Mouse (Mus musculus) kidney, postnatal 4 days (tissue): ENCODE data around the gene Smarcd1.

ENCODE experiments used
- DNase-seq, 2 experiments: peaks; one replicate each; pipeline ENCODE4 v3.0.0; 2021; ENCODE audit warnings: mixed read lengths in 2 of 2

Gene Smarcd1

DNA sequence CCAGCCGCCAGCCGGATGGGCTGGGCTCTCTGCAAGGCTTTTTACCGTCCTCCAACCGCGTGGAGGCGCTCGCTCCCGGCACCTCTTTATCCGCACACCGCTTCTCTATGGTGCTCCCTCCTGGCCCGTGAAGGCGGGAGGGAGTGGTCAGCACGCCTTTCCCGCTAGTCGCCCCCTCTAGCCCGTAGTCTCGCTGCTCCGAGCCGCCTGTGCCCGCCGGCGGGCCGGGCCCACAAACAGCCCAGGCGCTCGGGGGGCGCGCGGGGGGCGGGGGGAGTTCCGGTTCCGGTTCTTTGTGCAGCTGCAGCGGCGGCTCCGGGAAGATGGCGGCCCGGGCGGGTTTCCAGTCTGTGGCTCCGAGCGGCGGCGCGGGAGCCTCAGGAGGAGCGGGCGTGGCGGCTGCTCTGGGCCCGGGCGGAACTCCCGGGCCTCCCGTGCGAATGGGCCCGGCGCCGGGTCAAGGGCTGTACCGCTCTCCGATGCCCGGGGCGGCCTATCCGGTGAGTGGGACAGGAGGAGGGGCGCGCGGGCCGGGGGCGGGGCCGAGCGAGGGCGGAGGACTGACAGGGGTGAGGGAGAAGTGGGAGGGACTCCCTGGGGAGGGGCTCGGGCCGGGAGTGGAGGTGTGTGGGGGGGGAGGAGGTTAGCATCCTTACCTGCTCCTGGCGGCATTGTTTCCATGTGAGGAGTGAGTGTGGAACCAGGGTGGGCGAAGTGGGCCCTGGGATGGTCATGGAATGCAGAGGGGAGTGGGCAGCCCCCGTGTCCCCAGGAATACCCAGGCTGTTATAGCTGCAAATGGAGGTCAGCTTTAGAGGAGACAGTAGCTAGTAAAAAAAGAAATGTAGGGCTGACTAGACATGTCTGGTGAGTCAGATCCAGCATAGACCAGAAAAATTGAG, at the start of gene Smarcd1:
Smarcd1 (plus strand) TSS at position 131 of the 902 bp plus-strand sequence.
- DNase-seq: peak; percentile 97 to 98

DNA sequence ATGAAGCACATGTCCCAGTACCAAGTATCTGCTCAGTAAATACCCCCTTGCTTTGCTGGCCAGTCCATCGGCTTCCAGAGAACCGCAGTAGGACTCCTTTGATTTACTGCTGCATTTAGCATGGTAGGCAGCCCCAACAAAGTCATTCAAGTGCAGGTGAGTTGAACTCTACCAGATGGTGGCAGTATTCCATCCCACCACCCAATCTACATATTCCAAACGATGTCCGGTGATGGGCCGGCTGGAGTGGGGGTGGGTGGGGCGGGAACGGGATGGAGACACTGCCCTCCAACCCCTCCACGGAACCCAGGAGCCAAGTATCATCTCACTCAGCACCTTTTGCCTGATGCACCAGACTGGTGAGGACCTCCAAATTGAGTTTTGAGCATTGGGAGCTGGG, 48.6 kb upstream of the Smarcd1 start:
- peak in 1 of 2 experiments; percentile 51 for DNase-seq

DNA sequence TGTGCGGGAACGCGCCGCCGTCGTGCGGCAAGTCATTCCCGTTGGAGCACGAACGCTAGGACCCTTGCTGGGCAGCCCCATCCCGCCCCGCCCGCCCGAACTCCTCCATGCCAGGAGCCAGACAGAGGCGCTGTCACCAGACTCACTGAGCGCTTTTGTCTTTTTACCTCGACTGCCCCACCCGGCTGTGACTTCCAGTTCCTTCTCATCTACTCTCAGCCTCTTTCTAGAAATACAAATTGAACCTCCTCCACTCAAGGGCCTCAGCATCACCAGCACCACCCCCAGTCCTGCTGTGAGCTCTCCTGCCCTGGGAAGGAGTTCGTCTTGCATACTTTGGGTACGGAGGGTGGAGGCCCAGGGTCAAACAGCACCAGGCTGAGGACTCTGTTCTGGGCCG, 48.1 kb upstream of the Smarcd1 start:
- no peak for DNase-seq

DNA sequence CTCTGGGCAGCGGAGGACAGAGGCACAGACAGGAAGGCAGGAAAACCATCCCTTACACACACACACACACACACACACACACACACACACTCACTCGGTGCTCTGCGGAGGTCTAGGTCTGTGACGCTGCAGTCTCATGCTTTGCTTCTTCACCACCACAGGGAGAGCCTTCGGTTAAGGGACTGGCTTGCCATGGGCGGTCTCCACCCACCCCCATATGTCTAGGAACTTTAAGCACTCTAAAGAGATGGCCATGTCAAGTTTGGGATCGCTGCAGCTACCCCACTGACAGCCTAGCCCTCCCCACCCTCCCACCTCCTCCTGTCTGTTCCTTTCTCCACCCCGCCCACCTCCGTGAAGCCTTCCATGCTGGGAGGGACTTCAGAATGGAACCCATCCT, 46.0 kb upstream of the Smarcd1 start:
- no peak for DNase-seq

DNA sequence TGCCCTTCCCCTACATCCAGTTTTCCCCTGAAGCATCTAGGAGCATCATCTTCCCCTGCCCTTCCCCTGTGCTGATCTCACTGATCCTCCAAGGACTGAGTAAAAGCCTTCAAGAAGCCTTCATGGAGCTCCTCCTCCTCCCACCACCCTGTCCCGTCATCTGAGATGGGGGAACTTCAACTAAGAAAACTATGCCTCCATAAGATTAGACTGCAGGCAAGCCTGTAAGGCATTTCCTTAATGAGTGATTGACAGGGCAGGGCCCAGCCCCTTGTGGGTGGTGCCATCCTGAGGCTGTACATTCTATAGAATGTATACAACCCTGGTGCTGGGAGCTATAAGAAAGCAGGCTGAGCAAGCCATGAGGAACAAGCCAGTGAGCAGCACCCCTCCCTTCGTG, 43.5 kb upstream of the Smarcd1 start:
- DNase-seq: no peak

DNA sequence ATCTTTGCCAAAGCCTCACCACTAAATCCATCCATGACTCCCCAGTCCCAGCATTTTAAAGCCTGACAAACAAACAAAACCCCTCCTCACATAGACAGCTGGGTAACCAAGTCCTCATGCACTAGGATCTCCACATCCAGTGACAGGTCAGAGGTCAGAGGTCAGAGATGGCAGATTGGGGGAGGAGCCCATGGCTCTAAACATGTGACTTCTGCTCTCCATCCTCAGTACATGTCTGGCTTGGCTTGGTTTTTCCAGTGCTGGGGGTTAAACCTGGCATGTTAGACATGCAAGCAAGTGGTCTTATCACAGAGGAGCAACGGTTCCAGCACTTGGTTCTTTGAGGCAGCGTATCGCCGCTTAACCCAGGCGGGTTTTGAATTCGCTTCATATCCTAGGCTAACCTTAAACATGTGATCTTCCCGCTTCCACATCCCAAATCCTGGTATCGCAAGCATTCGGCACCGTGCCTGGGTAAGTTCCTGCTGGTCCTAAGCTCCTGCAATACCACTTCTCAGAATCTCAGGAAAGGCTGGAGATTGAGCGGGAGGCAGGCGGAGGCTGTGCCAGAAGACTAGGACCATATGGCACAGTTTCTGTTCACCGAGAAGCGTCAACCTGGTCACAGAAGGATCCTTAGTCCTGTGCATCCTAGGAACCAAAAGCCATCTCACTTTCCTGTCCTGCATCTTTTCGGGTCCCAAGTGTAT, 40.7 kb upstream of the Smarcd1 start:
- no peak for DNase-seq

DNA sequence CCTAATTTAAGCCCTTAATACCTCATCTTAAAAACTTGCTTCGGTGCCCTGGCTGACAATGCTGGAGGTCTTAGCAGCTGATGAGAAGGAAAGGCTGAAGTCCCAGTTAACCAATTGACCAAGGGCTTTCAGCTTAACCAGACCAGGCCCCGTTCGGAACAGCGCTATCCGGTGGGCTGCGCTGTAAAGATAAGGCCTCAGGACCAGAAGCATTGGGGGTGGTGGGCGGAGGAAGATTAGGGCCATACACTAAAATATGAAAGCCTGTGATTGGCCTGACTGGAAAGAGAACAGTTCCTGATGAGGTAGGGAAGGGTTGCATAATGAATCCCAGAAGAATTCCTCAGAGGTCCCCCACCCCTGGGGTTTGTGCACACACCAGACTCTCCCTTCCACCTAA, 39.6 kb upstream of the Smarcd1 start:
- no peak for DNase-seq

DNA sequence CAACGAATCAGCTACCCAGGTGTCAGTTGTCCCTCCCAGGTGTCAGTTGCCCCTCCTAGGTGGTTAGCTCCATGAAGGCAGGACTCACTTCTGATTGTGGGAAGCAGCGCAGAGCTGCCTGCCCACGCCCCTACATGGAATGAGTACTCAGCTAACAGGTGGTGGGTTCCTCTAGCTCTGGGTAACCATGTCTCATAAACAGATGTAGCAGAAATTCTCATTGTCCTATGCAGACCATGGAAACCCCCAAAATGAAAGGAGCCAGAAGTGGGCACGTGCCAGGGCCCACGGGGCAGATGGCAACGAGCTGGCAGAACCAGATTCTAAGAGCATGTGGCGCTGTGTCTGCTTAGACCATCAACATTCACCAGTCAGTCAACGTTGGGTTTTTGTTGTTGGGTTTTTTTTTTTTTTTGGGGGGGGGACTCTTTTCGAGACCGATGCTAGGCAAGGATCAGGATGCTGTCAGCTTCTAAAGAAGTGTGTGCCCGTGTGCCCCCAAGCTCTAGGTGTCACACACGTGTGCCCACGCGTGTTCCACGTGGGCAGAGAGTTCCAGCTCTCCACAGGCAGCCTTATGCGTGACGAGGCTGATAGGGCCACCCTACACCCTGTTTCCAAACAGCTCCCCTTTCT, 37.8 kb upstream of the Smarcd1 start:
- no peak for DNase-seq

DNA sequence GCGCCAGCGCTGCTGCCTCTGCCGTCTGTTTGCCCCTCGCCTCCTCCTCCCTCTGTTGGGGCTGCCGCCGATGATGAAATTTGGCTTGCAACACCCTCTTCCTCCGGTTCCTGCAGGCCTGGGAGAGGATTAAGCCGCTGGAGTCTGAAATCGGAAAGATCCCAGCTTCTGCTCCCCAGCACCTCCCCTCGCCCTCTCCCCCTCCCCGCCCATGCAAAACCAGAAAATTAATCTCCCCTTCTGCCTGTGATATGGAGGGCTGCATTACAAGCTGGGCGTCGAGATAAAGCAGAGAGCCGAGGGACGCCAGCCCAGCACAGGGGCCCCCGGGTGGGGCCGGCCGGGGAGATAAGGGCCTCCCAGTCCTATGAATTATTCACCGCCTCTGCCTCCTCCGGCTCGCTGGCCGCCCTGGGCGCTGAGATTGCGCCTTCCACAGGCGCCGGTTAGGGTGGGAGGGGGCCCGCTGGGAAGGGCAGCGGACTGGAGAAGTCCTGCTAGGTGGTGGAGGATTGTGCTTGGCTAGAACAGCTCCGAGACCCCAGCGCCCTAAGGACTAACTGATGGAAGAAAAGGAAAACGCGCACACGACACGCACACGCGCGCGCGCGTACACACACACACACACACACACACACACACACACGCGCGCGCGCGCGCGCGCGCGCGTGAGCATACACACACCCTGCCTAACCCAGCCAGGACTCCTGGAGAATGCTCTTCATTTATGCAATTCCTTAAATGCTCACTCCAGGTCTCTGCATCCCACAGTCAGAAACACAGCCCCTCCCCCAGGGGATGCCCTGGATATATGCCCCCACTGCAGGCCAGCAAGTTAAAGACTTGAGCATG, 37.1 kb upstream of the Smarcd1 start:
- DNase-seq: peak; percentile 54 to 66

DNA sequence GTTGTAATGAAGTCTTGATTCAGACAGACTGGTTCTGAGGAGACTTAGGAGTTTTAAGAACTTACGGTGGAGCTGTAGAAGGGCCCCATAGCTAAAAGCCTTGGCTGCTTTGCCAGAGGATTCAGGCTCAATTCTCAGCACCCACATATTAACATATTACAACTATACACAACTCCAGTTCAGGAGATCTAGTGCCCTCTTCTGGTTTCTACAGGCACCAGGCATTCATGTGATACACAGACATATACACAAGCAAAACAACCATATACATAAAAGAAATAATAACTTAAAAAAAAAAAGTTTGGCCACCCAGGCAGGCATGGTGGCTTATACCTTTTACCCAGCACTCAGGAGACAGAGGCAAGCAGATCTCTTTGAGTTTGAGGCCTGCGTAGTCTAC, 34.4 kb upstream of the Smarcd1 start:
- DNase-seq: no peak

DNA sequence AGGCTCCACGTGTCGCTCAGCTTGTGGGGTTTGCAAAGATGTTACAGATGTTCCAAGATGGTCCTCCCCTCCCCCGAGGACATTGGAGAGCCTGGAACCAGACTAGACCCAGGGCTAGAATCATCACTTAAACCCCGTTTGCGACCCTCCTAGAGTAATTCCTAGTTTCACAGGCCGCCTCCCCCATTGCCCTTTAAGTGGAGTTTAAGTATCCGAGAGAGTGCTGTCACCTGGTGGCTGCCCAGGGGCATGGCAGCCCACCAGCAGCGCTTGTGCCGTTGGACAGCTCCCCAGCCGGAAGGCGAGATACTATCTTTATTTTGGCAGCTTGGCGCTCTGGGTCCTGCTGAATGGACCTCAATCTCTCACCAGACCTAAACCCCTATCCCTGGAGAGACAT, 33.0 kb upstream of the Smarcd1 start:
- DNase-seq: peak; percentile 86 to 90

DNA sequence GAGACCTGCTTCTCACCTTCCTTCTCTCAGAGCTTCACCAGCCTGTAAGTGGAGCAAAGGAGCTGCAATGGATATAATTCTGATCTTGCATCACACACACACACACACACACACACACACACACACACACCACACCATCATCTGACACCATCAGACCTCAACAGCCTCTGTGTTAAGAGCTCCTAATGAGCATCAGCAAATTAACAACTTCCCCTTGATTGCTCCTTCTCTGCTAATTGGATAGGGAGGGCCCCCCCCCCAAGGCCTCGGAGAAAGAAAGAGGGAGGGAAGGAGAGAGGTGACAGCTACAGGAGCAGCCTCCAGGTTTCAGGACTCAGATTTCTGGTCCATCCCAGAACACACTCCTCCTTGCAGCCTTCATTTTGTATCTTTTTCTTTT, 32.5 kb upstream of the Smarcd1 start:
- no peak for DNase-seq

DNA sequence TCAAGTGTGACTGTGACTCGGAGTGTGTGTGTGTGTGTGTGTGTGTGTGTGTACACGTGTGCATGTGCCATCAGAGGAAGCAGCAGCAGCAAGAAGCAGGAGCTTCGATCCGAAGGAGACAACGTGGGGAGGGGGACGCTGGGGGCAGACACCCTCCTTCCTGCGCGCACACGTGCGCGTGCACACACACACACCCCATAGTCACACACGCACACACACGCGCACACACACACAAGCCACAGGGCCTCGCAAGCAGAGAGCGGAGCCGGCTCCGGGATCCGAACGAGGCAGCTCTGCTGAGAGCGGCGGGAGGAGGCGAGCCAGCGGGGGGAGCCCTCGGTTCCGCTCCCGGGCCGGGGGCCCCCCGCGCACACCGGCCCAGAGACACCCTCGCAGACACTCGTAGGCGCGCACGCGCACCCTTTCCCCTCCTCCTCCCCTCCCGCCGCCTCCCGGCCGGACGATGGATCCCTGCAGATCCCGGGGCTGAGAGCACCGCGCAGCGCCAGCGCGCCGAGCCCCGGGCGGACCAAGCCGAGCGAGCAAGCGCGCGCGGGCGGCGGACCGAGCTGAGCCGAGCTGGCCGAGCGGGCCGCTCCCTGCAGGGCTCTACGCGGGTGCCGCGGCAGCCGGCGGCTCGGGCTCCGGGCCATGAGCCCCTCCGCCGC, 31.6 kb upstream of the Smarcd1 start, which contains the start of gene Asic1:
Asic1 (plus strand) TSS at position 215 of the 668 bp plus-strand sequence.
- DNase-seq: peak; percentile 75 to 82

DNA sequence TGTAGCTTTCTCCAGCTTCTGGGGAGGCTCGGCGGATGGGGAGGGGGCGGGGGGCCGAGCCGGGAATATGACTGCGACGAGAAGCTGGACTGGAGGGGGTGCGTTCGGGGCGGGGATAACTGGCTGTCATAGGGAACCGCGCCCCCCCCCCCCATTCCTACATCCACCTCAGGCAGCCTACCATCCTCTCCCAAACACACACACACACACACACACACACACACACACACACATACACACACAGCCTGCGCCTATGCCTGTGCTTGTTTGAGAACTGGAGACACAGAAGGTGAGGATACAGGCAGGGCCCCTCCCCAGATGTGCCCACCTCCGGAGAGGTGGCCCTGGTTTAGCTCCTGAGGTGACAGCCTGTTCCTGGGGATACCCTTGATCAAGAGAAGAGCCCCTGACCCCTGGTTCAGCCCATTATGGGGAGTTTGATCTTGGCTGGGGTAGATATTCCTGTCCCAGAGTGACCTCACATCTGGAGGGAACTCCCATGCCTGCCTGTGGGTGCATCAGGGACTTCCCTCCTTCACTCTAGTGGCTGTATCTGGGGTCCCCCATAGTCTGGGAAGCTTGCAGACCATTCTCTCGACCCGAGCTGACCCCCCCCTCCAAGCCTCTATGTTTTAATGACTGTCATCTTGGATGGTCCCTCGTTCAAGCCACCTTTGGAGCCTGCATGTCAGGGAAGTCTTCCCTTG, 30.8 kb upstream of the Smarcd1 start:
- no peak for DNase-seq

DNA sequence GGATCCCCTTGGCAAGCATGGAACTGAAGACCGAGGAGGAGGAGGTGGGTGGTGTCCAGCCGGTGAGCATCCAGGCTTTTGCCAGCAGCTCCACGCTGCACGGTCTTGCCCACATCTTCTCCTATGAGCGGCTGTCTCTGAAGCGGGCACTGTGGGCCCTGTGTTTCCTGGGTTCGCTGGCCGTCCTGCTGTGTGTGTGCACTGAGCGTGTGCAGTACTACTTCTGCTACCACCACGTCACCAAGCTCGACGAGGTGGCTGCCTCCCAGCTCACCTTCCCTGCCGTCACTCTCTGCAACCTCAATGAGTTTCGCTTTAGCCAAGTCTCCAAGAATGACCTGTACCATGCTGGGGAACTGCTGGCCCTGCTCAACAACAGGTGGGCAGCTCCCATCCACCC, 30.1 kb upstream of the Smarcd1 start:
- no peak for DNase-seq

DNA sequence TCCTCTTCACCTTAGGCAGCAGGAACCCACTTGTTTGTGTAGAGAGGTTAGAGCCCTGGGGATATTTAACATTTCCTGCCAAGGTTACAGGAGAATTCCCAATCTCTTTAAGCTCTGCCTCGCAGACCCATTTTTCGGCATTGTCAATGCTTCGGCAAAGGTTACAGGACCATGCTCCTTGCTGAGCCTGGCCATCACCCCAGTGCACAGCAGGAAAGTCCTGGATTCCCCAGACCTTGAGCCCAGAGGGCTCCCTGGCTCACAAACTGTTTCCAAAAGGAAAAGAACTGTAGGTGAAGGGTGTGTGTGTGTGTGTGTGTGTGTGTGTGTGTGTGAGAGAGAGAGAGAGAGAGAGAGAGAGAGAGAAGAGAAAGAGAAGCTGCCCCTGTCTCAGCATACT, 27.1 kb upstream of the Smarcd1 start:
- no peak for DNase-seq

DNA sequence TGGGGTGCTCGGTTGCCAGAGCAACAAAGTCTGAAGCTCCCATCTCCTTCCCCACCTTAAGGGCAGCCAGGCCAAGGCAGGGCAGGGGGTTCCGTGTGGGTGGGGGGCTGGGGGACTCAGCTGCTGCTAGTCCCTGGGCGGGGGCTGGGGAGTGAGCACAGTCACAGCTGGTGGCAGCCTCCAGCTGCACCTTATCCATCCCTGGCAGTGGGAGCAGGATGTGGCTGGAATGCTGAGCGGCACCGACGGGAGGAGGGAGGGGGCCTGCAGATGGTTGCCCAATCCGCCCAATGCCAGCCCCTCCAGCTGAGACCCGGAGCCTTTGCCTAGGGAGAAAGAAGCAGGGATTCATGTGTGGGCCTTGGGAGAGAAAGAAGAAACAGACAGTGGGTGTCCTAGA, 24.8 kb upstream of the Smarcd1 start:
- no peak for DNase-seq

DNA sequence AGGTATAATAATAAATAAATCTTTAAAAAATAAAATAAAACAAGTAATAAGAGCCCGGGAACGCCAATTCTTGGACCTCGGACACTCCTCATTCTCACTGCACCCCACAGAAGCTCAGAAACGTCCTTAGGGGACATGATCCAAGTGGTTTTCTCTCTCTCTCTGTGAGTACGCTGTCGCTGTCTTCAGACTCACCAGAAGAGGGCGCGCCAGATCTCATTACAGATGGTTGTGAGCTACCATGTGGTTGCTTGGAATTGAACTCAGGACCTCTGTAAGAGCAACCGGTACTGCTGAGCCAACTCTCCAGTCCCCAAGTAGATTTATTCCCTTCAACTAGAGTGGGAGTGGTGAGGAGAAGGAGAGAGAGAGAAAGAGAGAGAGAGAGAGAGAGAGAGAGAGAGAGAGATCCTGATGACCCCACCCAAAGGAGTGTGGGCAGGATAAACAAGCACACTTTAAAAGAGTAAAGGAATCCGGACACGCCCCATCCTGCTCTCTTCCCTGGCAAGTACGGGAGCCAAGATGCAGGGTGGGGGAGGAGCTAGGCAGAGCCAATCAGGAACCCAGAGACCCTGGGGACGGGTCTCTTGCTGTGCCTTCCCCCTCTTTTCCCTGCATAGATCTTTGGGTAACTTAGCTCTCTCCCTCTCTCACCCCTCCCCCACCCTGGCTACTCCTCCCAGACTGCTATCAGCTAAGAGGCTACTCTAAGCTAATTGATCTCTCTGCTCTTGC, 23.7 kb upstream of the Smarcd1 start:
- peak; percentile 54 to 57 for DNase-seq

DNA sequence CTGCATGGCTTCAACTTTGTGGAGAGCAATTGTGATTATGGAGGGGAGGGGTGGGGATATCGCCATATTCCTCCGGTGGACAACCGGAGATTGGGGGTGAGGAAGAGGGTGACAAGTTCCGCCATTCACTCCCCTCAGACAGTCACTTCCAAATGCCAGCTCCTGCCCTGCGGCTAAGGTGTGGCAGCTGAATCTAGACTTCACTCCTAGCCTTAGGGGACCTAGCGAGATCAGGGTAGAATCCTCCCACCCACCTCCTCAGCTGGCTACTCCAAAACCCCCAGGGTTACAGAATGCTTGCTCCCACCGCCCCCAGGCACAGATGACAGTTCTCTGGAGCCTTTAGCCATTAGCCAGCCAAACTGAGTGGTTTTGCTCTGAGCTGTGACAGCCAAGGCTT, 22.9 kb upstream of the Smarcd1 start:
- no peak for DNase-seq

DNA sequence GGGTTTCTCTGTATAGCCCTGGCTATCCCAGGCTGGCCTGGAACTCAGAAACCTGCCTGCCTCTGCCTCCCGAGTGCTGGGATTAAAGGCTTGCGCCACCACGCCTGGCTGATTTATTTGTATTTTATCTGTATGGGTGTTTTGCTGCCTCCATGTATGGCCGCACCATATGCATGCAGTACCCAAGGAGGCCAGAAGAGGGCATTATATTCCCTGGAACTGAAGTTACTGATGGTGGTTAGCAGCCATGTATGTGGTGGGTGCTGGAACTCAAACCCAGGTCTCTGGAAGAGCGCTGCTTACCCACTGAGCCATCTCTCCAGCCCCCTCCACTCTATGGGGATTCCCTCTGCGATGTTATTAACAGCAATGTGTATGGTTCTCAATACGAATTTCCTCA, 19.0 kb upstream of the Smarcd1 start:
- DNase-seq: peak in 1 of 2 experiments; percentile 14

DNA sequence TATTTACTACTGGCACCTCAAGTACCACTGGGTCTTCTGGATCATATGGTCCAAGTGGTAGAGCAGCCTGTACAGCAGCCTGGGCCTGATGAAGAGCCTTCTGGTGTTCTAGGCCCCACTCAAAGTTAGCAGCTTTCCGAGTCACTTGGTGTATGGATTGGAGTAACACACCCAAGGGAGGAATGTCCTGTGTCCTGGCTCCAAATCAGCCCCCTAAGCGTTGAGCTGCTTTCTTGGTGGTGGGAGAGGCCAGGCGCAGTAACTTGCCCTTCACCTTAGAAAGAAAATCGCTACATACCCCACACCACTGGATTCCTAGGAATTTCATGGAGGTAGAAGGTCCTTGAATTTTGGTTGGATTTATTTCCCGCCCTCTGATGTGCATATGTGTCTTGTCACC, 17.8 kb upstream of the Smarcd1 start:
- DNase-seq: no peak
